Mouse (Mus musculus): ENCODE measurements around the gene Mcrs1. TPM values are rescaled to one million over a fixed set of nuclear protein-coding genes. Genes with fewer than 3 reads are reported as not detected.

Mcrs1 gene
- 187 and 191 TPM in 2 replicates for polyA plus RNA-seq (2016; fragmentation: Nextera tagmentation; extraction: Ambion mirVana)

DNA sequence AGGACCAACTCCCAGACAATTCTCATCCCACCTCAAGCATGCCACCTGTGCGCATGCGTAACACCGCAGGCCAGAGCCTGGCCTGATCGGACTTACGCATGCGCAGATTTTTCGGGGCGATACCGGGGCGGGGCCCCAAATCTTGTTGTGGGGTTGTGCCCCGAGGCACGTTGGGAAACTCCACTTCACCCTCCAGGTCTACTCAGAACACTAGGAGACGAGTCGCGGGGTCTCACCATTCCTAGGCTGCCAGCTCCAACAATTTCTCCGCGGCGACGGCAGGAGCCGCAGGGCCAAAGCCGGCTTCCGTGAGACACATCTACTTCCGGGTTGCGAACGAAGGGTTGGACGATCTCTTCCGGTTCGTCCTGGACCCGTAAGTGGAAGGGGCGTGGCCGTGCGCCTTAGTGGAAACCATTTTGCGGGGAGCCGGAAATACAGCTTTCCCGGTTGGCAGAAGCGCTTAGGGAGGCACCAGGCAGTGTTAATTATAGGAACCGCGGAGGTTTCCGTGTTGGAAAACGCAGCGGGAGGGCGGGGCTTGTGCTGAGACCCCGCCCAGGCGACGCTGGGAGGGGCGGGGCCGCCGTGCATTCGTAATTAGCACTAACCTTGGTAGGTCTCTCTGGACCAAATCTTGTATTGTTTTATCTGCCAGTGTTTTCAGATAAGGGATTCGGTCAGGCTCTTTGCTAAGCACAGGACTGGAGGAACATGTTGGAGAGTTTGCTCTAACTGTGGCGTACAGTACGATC, at the start of gene Mcrs1:
Gene Mcrs1, minus strand, starts transcription at position 336 of the 755 bp plus-strand sequence.
- ATAC-seq (ENCODE audit: low FRiP score, low read depth), result peak; percentile 96
- peak within 1 kb of the TSS; percentile 57 for H3K4me3 ChIP-seq
- peak within 1 kb of the TSS; percentile 64 for H3K9ac ChIP-seq
- H3K4me2 ChIP-seq (replicated peaks), result peak within 1 kb of the TSS; percentile 85
- no peaks in the 10 kb centered on the region for H3K27me3 ChIP-seq (replicated peaks)
- H3K4me1 ChIP-seq, result peaks cover 3% of the 10 kb centered on the region; the same call in 1 of the 2 replicates
- no peaks in the 10 kb centered on the region for H3K9me3 ChIP-seq
- H3K27ac ChIP-seq, result peak within 1 kb of the TSS; percentile 87
- under 1% methylated on average over 52 of the region's 52 CpGs for WGBS
- peaks cover 34% of the 10 kb centered on the region for H3K36me3 ChIP-seq

DNA sequence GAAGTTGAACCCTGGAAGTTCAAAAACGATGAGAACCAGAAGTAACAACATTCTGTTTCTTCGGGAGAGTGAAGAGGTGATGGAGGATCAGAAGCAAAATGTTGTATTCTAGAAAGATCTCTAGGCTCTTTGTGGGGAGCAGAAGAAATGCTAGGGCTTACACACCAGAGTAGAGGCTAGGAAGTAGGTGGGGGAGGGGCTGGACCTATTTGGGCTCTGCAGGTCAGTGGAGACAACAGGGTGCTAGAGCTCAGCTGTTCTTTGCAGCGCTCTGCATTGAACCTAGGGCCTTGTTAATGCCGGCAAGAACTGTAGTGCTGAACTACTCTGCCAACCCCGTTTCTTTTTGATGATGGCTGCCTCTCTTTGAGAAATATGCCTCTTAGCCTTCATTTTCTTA, 44.5 kb upstream of the Mcrs1 start:
- no peaks in the 10 kb centered on the region for H3K36me3 ChIP-seq
- no peak overlapping the region for H3K27ac ChIP-seq
- peak overlapping the region; percentile 69 for H3K4me2 ChIP-seq (replicated peaks)
- peaks cover 13% of the 10 kb centered on the region for H3K4me1 ChIP-seq
- 40% methylated on average over 5 of the region's 5 CpGs for WGBS
- H3K4me3 ChIP-seq, result peak overlapping the region; percentile 73; the same call in 1 of the 2 replicates
- H3K27me3 ChIP-seq (replicated peaks), result no peaks in the 10 kb centered on the region
- H3K9ac ChIP-seq, result no peak overlapping the region
- no peaks in the 10 kb centered on the region for H3K9me3 ChIP-seq
- no peak for ATAC-seq (ENCODE audit: low FRiP score, low read depth)

DNA sequence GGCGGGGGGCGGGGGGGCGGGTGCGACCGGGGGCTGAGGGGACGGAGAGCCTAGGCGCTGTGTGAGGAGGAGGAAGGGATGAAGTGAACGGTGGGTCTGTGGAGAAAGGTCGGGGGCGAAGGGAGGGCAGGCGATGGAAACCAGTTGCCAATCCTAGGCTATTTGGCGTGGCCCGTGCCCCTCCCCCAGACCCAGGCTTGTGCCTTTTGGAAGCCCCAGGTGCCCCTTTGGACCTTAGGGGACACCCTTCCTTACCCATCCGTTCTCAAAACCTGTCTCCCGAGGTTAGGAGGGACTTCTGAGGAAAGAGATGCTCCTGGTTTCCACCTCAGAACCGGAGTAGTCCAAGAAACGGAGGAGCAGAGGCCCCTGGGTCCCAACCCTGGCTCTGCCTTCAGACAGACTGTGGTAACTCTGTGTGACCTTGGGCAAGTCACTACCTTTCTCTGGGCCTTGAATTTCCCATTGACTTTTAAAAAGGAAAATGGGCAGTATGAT, 43.8 kb upstream of the Mcrs1 start, which contains the start of gene Fam186b:
Gene Fam186b, minus strand, starts transcription at position 405 of the 498 bp plus-strand sequence.
- peak; percentile 79 for ATAC-seq (ENCODE audit: low FRiP score, low read depth)
- no peaks in the 10 kb centered on the region for H3K36me3 ChIP-seq
- WGBS, result 1% methylated on average over 10 of the region's 17 CpGs

DNA sequence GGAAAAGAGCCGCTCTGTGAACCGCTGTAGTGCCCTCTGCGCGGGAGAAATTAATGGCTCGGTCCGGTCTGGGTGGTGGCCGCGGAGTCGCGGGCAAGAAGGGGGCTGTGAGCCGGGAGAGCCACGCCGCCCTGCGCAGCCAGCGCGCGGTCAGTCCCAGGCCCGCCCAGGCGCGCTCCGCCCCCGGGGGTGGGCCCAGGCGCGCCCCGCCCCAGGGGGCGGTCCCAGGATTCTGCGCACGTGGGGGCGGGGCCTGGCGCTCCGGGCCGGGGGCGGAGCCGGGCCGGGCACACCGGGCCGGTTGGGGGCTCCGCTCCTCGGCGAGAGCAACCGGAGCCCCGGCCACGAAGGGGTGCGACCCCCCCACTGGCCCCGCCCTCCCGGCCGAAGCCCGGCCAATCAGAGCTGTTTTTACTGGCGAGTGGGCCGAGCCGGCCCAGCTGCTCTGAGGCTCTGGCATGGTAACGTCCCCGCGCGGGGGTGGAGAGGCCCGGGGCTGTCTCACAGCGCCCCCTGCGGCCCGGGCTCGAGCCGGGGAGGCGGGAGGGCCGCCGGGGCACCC, 43.1 kb upstream of the Mcrs1 start, which contains the start of gene Prpf40b:
Gene Prpf40b, plus strand, starts transcription at position 275 of the 562 bp plus-strand sequence.
- Histone ChIP-seq H3K4me3 (peak within 1 kb of the TSS; percentile 73), H3K4me2 (replicated peaks) (peak within 1 kb of the TSS; percentile 69), H3K27me3 (replicated peaks) (no peaks in the 10 kb centered on the region), H3K9me3 (no peaks in the 10 kb centered on the region), H3K36me3 (no peaks in the 10 kb centered on the region), H3K9ac (peak within 1 kb of the TSS; percentile 76), H3K27ac (peak within 1 kb of the TSS; percentile 77), H3K4me1 (peaks cover 13% of the 10 kb centered on the region)
- WGBS, result under 1% methylated on average over 56 of the region's 64 CpGs
- peak; percentile 96 for ATAC-seq (ENCODE audit: low FRiP score, low read depth)

More for the DNA sequence above, 43.8 kb upstream of the Mcrs1 start, which contains the start of gene Fam186b:
- H3K9ac ChIP-seq, result peak within 1 kb of the TSS; percentile 76
- H3K4me1 ChIP-seq, result peaks cover 13% of the 10 kb centered on the region
- H3K27me3 ChIP-seq (replicated peaks), result no peaks in the 10 kb centered on the region
- H3K9me3 ChIP-seq, result no peaks in the 10 kb centered on the region
- peak within 1 kb of the TSS; percentile 77 for H3K27ac ChIP-seq
- H3K4me3 ChIP-seq, result peak within 1 kb of the TSS; percentile 73
- H3K4me2 ChIP-seq (replicated peaks), result peak within 1 kb of the TSS; percentile 69

DNA sequence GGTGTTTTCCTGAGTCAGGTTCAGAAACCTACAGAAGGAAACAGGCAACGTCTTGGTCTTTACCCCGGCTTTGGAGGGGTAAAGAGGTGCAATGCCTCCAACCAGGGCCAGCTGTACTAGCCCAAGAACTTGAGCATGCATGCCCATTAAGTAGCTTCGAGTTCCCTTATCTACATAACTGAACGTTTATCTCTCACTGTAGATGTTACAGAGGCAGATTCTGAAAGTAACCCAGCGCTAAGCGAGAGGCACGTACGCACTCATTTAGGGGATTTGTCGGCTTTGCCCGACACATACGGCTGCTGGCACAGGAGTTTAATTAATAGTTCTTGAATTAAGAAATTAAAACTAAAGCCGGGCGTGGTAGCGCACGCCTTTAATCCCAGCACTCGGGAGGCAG, 42.5 kb upstream of the Mcrs1 start:
- Histone ChIP-seq H3K9ac (peak overlapping the region; percentile 76), H3K4me1 (peaks cover 13% of the 10 kb centered on the region), H3K36me3 (no peaks in the 10 kb centered on the region), H3K27ac (no peak overlapping the region), H3K4me2 (replicated peaks) (peak overlapping the region; percentile 69), H3K27me3 (replicated peaks) (no peaks in the 10 kb centered on the region), H3K9me3 (no peaks in the 10 kb centered on the region), H3K4me3 (peak overlapping the region; percentile 73)
- WGBS, result 35% methylated on average over 16 of the region's 16 CpGs
- no peak for ATAC-seq (ENCODE audit: low FRiP score, low read depth)

DNA sequence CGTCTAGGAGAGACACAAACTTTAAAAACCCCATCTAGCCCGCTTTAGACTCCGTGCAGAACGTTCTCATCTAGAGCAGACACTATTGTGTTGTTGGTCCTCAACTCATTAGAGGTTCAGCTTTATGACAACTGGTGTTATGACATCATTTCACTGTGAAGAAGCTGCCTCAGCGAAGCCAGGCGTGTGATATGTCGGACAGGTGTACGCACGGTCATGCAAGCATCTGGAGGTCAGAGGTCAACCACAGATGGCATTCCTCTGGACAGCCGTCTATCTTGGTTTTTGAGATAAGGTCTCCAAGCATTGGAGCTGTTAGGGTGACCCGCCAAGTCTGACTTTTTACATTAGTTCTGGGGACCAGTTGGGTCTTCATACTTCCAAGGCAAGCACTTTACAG, 38.8 kb upstream of the Mcrs1 start:
- Histone ChIP-seq H3K27me3 (replicated peaks) (no peaks in the 10 kb centered on the region), H3K4me3 (no peak overlapping the region), H3K36me3 (no peaks in the 10 kb centered on the region), H3K27ac (no peak overlapping the region), H3K4me2 (replicated peaks) (no peak overlapping the region), H3K9me3 (no peaks in the 10 kb centered on the region), H3K4me1 (0 out of 2 replicates have a peak, but pooled peaks cover under 1% of the 10 kb centered on the region), H3K9ac (no peak overlapping the region)
- WGBS, result 89% methylated on average over 11 of the region's 11 CpGs
- ATAC-seq (ENCODE audit: low FRiP score, low read depth), result no peak

DNA sequence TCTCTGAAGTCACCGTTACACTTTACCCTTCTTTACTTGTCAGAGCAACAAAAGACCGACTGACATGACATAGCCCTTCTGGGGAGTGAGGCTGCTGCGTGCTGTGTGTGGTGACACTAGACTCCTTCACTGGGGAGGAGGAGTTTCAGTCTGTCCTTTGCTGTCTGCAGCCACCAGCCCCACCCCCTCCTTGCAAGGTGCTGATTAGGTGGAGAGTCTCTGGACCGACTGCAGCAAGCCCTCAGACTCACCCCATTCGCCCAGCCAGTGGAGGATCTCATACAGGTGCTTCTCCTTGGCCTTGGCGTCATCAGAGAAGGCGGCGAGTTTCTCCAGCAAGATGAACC, 33.4 kb upstream of the Mcrs1 start:
- no peaks in the 10 kb centered on the region for H3K27me3 ChIP-seq (replicated peaks)
- no peaks in the 10 kb centered on the region for H3K4me1 ChIP-seq
- H3K9ac ChIP-seq, result no peak overlapping the region
- H3K4me2 ChIP-seq (replicated peaks), result no peak overlapping the region
- WGBS, result 54% methylated on average over 8 of the region's 8 CpGs
- no peak overlapping the region for H3K27ac ChIP-seq
- no peak overlapping the region for H3K4me3 ChIP-seq
- ATAC-seq (ENCODE audit: low FRiP score, low read depth), result no peak
- H3K9me3 ChIP-seq, result no peaks in the 10 kb centered on the region
- no peaks in the 10 kb centered on the region for H3K36me3 ChIP-seq

DNA sequence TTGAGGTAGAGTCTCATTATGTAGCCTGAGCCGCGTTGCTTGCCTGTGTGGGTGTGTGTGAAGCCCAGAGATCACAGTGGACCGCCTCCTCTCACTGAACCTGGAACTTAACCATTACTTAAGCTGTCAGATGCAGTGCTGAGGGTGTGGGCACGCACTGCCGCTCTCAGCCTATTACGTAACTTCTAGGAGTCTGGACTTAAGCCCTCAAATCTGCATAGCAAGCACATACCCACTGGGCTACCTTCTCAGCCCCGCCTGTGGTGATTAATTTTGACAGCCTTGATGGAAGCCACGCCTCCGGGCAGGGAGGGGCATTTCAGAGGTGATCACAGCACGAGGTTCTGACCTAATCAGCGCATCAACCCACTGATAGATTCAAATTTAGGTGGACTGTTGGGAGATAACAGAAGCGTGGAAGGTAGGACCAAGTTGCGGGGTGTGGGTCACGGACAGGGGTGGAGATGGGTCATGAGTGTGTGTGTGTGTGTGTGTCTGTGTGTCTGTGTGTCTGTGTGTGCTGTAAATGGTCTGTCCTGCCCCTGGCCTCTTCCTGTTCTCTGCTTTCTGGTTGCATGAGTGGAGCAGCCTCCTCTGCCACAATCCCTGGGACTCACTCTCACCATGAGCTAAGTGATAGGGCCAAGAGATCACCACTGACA, 32.9 kb upstream of the Mcrs1 start:
- Histone ChIP-seq H3K4me2 (replicated peaks) (no peak overlapping the region), H3K9me3 (no peaks in the 10 kb centered on the region), H3K27me3 (replicated peaks) (no peaks in the 10 kb centered on the region), H3K27ac (no peak overlapping the region), H3K4me1 (no peaks in the 10 kb centered on the region), H3K36me3 (no peaks in the 10 kb centered on the region), H3K4me3 (no peak overlapping the region), H3K9ac (no peak overlapping the region)
- no peak for ATAC-seq (ENCODE audit: low FRiP score, low read depth)
- 55% methylated on average over 14 of the region's 14 CpGs for WGBS

DNA sequence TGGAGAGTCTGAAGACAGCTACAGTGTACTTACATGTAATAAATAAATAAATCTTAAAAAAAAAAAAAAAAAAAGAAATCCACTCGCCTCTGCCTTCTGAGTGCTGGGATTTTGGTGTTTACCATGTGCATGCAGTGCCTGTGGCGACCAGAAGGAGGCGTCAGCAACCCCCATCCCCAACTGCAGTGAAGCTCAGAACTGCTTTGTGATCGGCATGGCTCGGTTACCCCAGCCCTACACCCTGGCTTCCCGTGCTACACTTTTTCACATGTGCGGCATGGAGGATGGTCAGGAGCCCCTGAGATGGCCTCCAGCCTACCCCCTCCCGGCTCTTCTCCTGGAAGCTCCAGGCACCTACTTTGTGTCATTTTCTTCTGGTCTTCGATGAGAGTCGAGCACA, 31.7 kb upstream of the Mcrs1 start:
- no peak for ATAC-seq (ENCODE audit: low FRiP score, low read depth)
- Histone ChIP-seq H3K27me3 (replicated peaks) (no peaks in the 10 kb centered on the region), H3K4me1 (no peaks in the 10 kb centered on the region), H3K4me3 (no peak overlapping the region), H3K4me2 (replicated peaks) (no peak overlapping the region), H3K9me3 (no peaks in the 10 kb centered on the region), H3K36me3 (no peaks in the 10 kb centered on the region), H3K9ac (no peak overlapping the region), H3K27ac (no peak overlapping the region)
- WGBS, result 64% methylated on average over 10 of the region's 10 CpGs

DNA sequence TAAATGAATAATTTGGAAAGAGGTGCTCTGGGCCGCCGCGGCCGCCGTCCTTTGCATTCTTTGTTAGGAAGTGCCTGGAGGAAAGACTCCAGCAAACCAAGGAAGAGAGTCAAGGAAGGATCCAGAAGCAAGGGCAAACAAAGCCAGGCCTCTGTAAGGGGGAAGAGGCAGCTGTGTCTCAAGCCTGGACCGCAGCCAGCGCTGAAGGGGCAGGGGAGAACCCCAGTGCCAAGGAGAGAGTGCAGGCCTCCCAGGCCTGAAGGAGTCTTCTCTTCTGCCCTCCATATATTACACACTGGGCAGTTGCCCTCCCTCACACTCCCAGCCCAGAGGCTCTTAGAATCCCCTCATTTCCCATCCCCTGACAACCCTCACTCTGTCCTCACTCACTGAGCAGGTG, 26.5 kb upstream of the Mcrs1 start:
- ATAC-seq (ENCODE audit: low FRiP score, low read depth), result no peak
- Histone ChIP-seq H3K4me1 (no peaks in the 10 kb centered on the region), H3K27me3 (replicated peaks) (no peaks in the 10 kb centered on the region), H3K36me3 (no peaks in the 10 kb centered on the region), H3K9me3 (no peaks in the 10 kb centered on the region), H3K27ac (no peak overlapping the region), H3K9ac (no peak overlapping the region), H3K4me3 (no peak overlapping the region), H3K4me2 (replicated peaks) (no peak overlapping the region)
- 94% methylated on average over 7 of the region's 7 CpGs for WGBS

DNA sequence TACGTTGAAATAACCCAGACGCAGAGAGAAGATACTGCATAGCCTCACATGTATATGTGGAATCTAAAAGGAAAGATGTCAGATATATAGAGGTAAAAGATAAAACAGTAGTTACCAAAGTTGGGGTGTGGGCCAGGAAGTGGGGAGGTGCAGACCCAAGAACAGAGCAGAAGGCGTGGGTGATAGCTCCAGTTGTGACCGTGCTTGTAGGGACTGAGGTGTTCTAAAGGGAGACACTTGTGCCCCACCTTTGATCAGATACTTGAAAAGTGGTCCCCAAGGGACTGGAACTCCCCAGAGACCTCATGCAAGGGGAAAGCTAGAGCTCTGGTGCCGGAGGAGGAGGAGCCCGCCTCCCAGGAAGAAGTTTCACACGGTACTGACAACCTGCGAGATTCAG, 24.3 kb upstream of the Mcrs1 start:
- no peaks in the 10 kb centered on the region for H3K36me3 ChIP-seq
- 83% methylated on average over 8 of the region's 8 CpGs for WGBS
- no peaks in the 10 kb centered on the region for H3K9me3 ChIP-seq
- H3K4me1 ChIP-seq, result no peaks in the 10 kb centered on the region
- H3K4me2 ChIP-seq (replicated peaks), result no peak overlapping the region
- H3K27ac ChIP-seq, result no peak overlapping the region
- no peak overlapping the region for H3K4me3 ChIP-seq
- no peak for ATAC-seq (ENCODE audit: low FRiP score, low read depth)
- no peaks in the 10 kb centered on the region for H3K27me3 ChIP-seq (replicated peaks)
- no peak overlapping the region for H3K9ac ChIP-seq

DNA sequence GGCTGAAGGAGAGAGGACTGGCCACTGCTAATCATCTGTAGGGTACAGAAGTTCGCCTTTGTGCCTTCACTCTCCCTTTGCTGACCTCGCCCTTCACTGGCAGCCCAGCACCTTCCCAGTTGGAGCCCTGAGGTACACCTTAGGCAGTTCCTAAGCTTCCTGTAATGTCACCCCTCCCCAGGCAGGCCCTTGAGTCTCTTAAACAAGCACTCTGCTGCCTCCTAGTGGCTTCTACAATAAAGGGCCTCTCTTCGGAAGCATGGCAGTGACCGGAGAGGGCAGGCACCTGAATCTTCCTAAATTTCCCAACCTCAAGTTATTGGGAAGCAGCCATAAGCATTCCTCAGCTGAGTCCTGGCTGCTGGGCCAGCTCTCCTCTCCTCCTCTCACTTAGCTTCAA, 13.9 kb upstream of the Mcrs1 start:
- H3K4me2 ChIP-seq (replicated peaks), result no peak overlapping the region
- H3K36me3 ChIP-seq, result no peaks in the 10 kb centered on the region
- WGBS, result 24% methylated on average over 4 of the region's 4 CpGs
- H3K9ac ChIP-seq, result no peak overlapping the region
- H3K27ac ChIP-seq, result no peak overlapping the region
- no peak overlapping the region for H3K4me3 ChIP-seq
- no peaks in the 10 kb centered on the region for H3K27me3 ChIP-seq (replicated peaks)
- ATAC-seq (ENCODE audit: low FRiP score, low read depth), result peak; percentile 41; the same call in 1 of the 2 replicates
- H3K4me1 ChIP-seq, result no peaks in the 10 kb centered on the region; the same call in 1 of the 2 replicates
- H3K9me3 ChIP-seq, result no peaks in the 10 kb centered on the region

Data from neural tube, embryonic 12.5 days (tissue).